ENCODE assay signal across 28 mouse cellular contexts in genomic region chr5:28176023-28176422, GRCm38 (mm10). TPM values are rescaled to one million over a fixed set of nuclear protein-coding genes. Genes with fewer than 3 reads are reported as not detected.
DNase-seq lines count a peak whose midpoint lies in the region; ATAC-seq and TF ChIP-seq lines count a peak whose summit lies in the region.
"Had no signal": no experiment of that assay in that cellular context is flagged by ENCODE, and none has a peak within 500 bp of the region (broad histone marks: within the 10 kb centered on the region; RNA-seq: fewer than 3 reads in every experiment).

No protein-coding gene starts in this region.

- WGBS in heart, embryonic 10.5 days = 6% methylated on average over 4 of the region's 4 CpGs
- 7% methylated on average over 4 of the region's 4 CpGs for WGBS in hindbrain, embryonic 14.5 days
- WGBS in midbrain, embryonic 12.5 days = 3% methylated on average over 4 of the region's 4 CpGs
- 6% methylated on average over 4 of the region's 4 CpGs for WGBS in lung, postnatal 0 days

- H3K9ac ChIP-seq in hindbrain, embryonic 14.5 days = no peak overlapping the region
- H3K9ac ChIP-seq in midbrain, embryonic 12.5 days (replicated peaks) = peak overlapping the region; percentile 59
- H3K9ac ChIP-seq in lung, postnatal 0 days (replicated peaks; ENCODE audit: low read depth) = no peak overlapping the region
- H3K9ac ChIP-seq: forebrain, postnatal 0 days; heart, embryonic 13.5 days; liver, embryonic 15.5 days; lung, embryonic 15.5 days had no signal

- peaks cover 8% of the 10 kb centered on the region; the same call in 1 of the 2 replicates for H3K4me1 ChIP-seq in heart, embryonic 10.5 days
- no peaks in the 10 kb centered on the region for H3K4me1 ChIP-seq in hindbrain, embryonic 14.5 days (replicated peaks; ENCODE audit: control insufficient read depth, insufficient read depth, low read length)
- peaks cover 36% of the 10 kb centered on the region; the same call in 1 of the 2 replicates for H3K4me1 ChIP-seq in midbrain, embryonic 12.5 days
- no peaks in the 10 kb centered on the region for H3K4me1 ChIP-seq in lung, postnatal 0 days (ENCODE audit: insufficient read depth, low read depth, low read length)
- H3K4me1 ChIP-seq: liver, embryonic 15.5 days; lung, embryonic 15.5 days had no signal

- H3K4me3 ChIP-seq in heart, embryonic 10.5 days = no peak overlapping the region
- no peak overlapping the region for H3K4me3 ChIP-seq in hindbrain, embryonic 14.5 days (replicated peaks; ENCODE audit: low read length)
- H3K4me3 ChIP-seq in midbrain, embryonic 12.5 days = peak overlapping the region; percentile 34; the same call in 1 of the 2 replicates
- no peak overlapping the region for H3K4me3 ChIP-seq in lung, postnatal 0 days (ENCODE audit: low read depth, low read length)
- H3K4me3 ChIP-seq: forebrain, embryonic 10.5 days; heart, embryonic 13.5 days; liver, embryonic 15.5 days; lung, embryonic 15.5 days had no signal

- H3K36me3 ChIP-seq in heart, embryonic 10.5 days = no peaks in the 10 kb centered on the region
- H3K36me3 ChIP-seq in hindbrain, embryonic 14.5 days (replicated peaks; ENCODE audit: control insufficient read depth, insufficient read depth) = no peaks in the 10 kb centered on the region
- no peaks in the 10 kb centered on the region for H3K36me3 ChIP-seq in midbrain, embryonic 12.5 days
- no peaks in the 10 kb centered on the region for H3K36me3 ChIP-seq in lung, postnatal 0 days (ENCODE audit: insufficient read depth, low read length)
- H3K36me3 ChIP-seq: embryonic facial prominence, embryonic 10.5 days; forebrain, embryonic 10.5 days; heart, embryonic 13.5 days; liver, embryonic 15.5 days; lung, embryonic 15.5 days had no signal

- no peak for TF ChIP-seq CTCF in lung, postnatal 0 days (IDR thresholded peaks at IDR 0.05)

- no peak overlapping the region for H3K27ac ChIP-seq in heart, embryonic 10.5 days
- H3K27ac ChIP-seq in hindbrain, embryonic 14.5 days = 0 out of 2 replicates have a peak overlapping the region, but pooled peaks have one; percentile 16
- peak overlapping the region; percentile 91 for H3K27ac ChIP-seq in midbrain, embryonic 12.5 days (replicated peaks)
- no peak overlapping the region for H3K27ac ChIP-seq in lung, postnatal 0 days (ENCODE audit: low read length)
- H3K27ac ChIP-seq: embryonic facial prominence, embryonic 10.5 days; forebrain, embryonic 10.5 days; heart, embryonic 13.5 days; liver, embryonic 15.5 days; lung, embryonic 15.5 days; stomach, postnatal 0 days had no signal

- H3K9me3 ChIP-seq in heart, embryonic 10.5 days = no peaks in the 10 kb centered on the region
- no peaks in the 10 kb centered on the region for H3K9me3 ChIP-seq in hindbrain, embryonic 14.5 days (ENCODE audit: control insufficient read depth, low read length)
- H3K9me3 ChIP-seq in midbrain, embryonic 12.5 days = no peaks in the 10 kb centered on the region
- H3K9me3 ChIP-seq in lung, postnatal 0 days (ENCODE audit: low read length) = no peaks in the 10 kb centered on the region
- H3K9me3 ChIP-seq: embryonic facial prominence, embryonic 10.5 days; forebrain, embryonic 10.5 days; heart, embryonic 13.5 days; liver, embryonic 15.5 days; lung, embryonic 15.5 days had no signal

- peak; percentile 61 for DNase-seq in heart, embryonic 10.5 days (ENCODE audit: low spot score)
- DNase-seq in heart, postnatal 10 days = no peak
- DNase-seq in hindbrain, embryonic 14.5 days (ENCODE audit: low spot score) = no peak
- DNase-seq in cerebellum, postnatal 14 days = no peak
- DNase-seq in lung, postnatal 0 days (ENCODE audit: low spot score) = no peak
- no peak for DNase-seq in layer of hippocampus, postnatal 36 days
- DNase-seq: cerebellum, adult 11 months; forebrain, postnatal 0 days; gastrocnemius, postnatal 25 days; heart, adult 18-20 months; kidney, adult 18-20 months; kidney, postnatal 10 days; liver; lung, postnatal 4 days; thymus, adult 2 months; thymus, postnatal 4 days had no signal

- no peak for TF ChIP-seq EP300 in lung, postnatal 0 days (IDR thresholded peaks at IDR 0.05)

- H3K27me3 ChIP-seq in heart, embryonic 10.5 days (ENCODE audit: insufficient read depth, poor library complexity, severe bottlenecking) = peaks cover 98% of the 10 kb centered on the region
- H3K27me3 ChIP-seq in hindbrain, embryonic 14.5 days (ENCODE audit: control insufficient read depth, insufficient read depth, low read length) = peaks cover 96% of the 10 kb centered on the region
- H3K27me3 ChIP-seq in midbrain, embryonic 12.5 days = peaks cover 90% of the 10 kb centered on the region
- H3K27me3 ChIP-seq in lung, postnatal 0 days (replicated peaks; ENCODE audit: insufficient read depth, low read length) = peaks cover 46% of the 10 kb centered on the region

- no peak for ATAC-seq in hindbrain, embryonic 14.5 days (ENCODE audit: low FRiP score)
- no peak for ATAC-seq in midbrain, embryonic 12.5 days (ENCODE audit: low FRiP score, low read depth)
- no peak for ATAC-seq in lung, postnatal 0 days
- ATAC-seq: forebrain, postnatal 0 days; inflammation-experienced regulatory T-cells, adult 6 months had no signal

- intact Hi-C loops in heart, postnatal 10 days (cut with DNase I) = no loop called here

- H3K4me2 ChIP-seq in hindbrain, embryonic 14.5 days (replicated peaks) = peak overlapping the region; percentile 38; the same call in 1 of the 2 replicates
- H3K4me2 ChIP-seq in midbrain, embryonic 12.5 days (replicated peaks) = peak overlapping the region; percentile 48
- H3K4me2 ChIP-seq in lung, postnatal 0 days (replicated peaks; ENCODE audit: low read depth, low read length) = no peak overlapping the region
- H3K4me2 ChIP-seq: liver, embryonic 15.5 days; lung, embryonic 15.5 days had no signal

RNA-seq across cellular contexts. Expression of gene En2, which starts 10.5 kb away (rescaled TPM):
- polyA plus RNA-seq in heart, embryonic 10.5 days (2016; fragmentation: Nextera tagmentation; extraction: Ambion mirVana) = not detected in 2 replicates
- under 1 TPM in 1 of 2 experiments, not detected in 1; 0.07 TPM for total RNA-seq in heart, postnatal 10 days (2021)
- 0.07 and 0.98 TPM in 2 replicates for polyA plus RNA-seq in hindbrain, embryonic 14.5 days (2014; fragmentation: Nextera tagmentation; extraction: Ambion mirVana)
- 1.5 and 2.1 TPM in 2 replicates for polyA plus RNA-seq in midbrain, embryonic 12.5 days (2016; fragmentation: Nextera tagmentation; extraction: Ambion mirVana)
- polyA plus RNA-seq in lung, postnatal 0 days (2015; fragmentation: Nextera tagmentation; extraction: Ambion mirVana) = not detected in 2 replicates
- total RNA-seq in layer of hippocampus, postnatal 36 days (2021) = under 1 TPM; 0.25 to 0.28 TPM
- total RNA-seq: heart, postnatal 25 days; left cerebral cortex, postnatal 4 days; neutrophil, adult 5-6 weeks had no signal
- polyA plus RNA-seq: embryonic facial prominence, embryonic 10.5 days; forebrain, embryonic 10.5 days; forebrain, postnatal 0 days; heart, embryonic 13.5 days; inflammation-experienced regulatory T-cells, adult 6 months; liver, embryonic 15.5 days; lung, embryonic 15.5 days; small intestine, adult 2 months; stomach, postnatal 0 days had no signal

Comparison
In these comparisons a context has a peak if more than half of its experiments do, and no peak if none do; other contexts are left out.
1. H3K27ac ChIP-seq: peak in hindbrain, embryonic 14.5 days (single experiment) and midbrain, embryonic 12.5 days (single experiment); none in heart, embryonic 10.5 days (single experiment) and lung, postnatal 0 days (single experiment).